Mouse (Mus musculus) gastrocnemius, postnatal 4 days (tissue): ENCODE measurements around the gene BC028528. TPM values are rescaled to one million over a fixed set of nuclear protein-coding genes. Genes with fewer than 3 reads are reported as not detected.
A peak's percentile ranks its signal among the peaks of the same experiment; 100 is the strongest.
"Not testable (repeated sequence)": the region's sequence is repeated elsewhere in the genome, so short reads cannot be mapped to it uniquely, and the experiment has no call there.

Experiments used
- DNase-seq, 2 experiments: peaks; one replicate each; pipeline ENCODE4 v3.0.0; 2021 to 2022; ENCODE audit warnings: low spot score in 2 of 2, mixed read lengths in 2 of 2
- long read RNA-seq, 2 experiments: library from polyadenylated mRNA; stranded (forward); transcript quantifications; one replicate each; pipeline ENCODE4 v2.0.0; 2021
- total RNA-seq, 2 experiments: library from RNA; stranded (reverse); gene quantifications; 2 replicates each; pipeline ENCODE4 v1.2.3; 2021

Gene BC028528
- total RNA-seq = 10 to 100 TPM; 14.4 to 26.0 TPM
- long read RNA-seq, experiment 1, transcript BC028528-202 (6 exons, 809 nt) = major isoform, 15 of 22 reads
- long read RNA-seq, experiment 1, partial matches to known transcripts = 0 of 22 reads
- long read RNA-seq, experiment 1, other reads (novel, unspliced or antisense) = 2 of 22 reads
- long read RNA-seq, experiment 2, transcript BC028528-202 (6 exons, 809 nt) = major isoform, 6 of 10 reads
- long read RNA-seq, experiment 2, partial matches to known transcripts = 0 of 10 reads
- long read RNA-seq, experiment 2, other reads (novel, unspliced or antisense) = 0 of 10 reads

- no peak for DNase-seq
Observed at GRCm38 (mm10) chr3:95891211-95892065, at the start of gene BC028528. TSS of gene BC028528 (minus strand) at chr3:95892005.

- DNase-seq = no peak
Observed at GRCm38 (mm10) chr3:95938835-95939234, 47.0 kb upstream of the BC028528 start.

DNA sequence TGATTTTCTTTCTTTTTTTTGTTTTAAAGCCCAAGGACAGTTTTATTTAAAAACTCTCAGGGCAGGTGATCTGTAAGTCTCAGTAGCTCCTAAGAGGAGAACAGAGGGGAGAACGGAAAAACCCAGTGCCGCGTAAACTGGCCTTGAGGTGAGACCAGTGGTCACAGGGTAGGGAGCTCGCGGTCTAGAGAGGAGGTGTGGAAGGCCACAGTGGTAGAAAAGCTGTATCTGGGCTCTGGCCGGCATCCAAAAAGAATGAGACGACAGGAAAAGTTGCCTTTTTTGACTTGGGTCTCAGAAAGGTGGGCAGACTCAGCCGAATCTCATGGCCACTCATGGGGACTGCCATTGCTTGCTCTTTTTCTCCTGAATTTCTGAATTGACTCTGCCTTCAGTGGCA, 46.4 kb upstream of the BC028528 start:
- DNase-seq = no peak

DNA sequence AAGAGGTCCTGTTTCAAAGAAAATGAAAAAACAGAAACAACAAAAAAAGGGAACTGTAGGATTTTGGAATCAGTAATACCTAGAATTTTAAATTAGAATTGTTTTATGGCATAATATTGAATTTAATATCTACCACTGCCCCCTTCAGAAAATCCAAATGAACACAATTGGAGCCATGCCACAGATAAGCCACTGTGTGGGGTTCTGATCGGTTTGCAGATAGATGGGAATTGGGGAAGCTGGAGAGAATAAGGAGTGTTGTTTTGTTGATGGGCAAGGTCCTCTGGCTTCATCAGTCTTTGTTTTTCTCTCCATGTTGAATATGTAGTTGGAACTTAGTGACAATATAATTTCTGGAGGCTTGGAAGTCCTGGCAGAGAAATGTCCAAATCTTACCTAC, 42.6 kb upstream of the BC028528 start:
- no peak for DNase-seq

- DNase-seq = no peak
Observed at GRCm38 (mm10) chr3:95933111-95933750, 41.4 kb upstream of the BC028528 start.

DNA sequence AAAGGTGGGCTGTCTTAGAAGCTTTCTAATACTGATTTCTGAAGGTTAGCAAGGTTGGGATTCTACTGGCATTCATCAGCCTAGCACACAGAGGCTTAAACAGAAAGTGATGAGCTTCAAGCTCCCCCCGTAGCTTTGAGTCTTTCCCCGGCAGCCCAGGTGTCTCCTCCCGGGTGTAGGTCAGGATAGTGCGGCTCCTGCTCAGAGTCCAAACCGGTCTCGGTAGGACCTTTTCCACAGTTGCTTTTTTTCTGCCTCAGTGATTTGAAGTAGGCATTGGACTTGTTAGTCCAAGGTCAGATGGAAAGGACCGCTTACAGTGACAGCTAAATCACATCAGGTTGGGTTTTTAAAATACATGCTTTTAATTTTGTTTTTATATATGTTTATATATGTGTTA, 40.8 kb upstream of the BC028528 start:
- no peak for DNase-seq

GRCm38 (mm10) chr3:95932157-95932556, 40.4 kb upstream of the BC028528 start:
- no peak for DNase-seq

- DNase-seq = no peak
Observed at GRCm38 (mm10) chr3:95931471-95931870, 39.7 kb upstream of the BC028528 start.

- no peak for DNase-seq
Observed at GRCm38 (mm10) chr3:95930471-95930789, 38.6 kb upstream of the BC028528 start.

DNA sequence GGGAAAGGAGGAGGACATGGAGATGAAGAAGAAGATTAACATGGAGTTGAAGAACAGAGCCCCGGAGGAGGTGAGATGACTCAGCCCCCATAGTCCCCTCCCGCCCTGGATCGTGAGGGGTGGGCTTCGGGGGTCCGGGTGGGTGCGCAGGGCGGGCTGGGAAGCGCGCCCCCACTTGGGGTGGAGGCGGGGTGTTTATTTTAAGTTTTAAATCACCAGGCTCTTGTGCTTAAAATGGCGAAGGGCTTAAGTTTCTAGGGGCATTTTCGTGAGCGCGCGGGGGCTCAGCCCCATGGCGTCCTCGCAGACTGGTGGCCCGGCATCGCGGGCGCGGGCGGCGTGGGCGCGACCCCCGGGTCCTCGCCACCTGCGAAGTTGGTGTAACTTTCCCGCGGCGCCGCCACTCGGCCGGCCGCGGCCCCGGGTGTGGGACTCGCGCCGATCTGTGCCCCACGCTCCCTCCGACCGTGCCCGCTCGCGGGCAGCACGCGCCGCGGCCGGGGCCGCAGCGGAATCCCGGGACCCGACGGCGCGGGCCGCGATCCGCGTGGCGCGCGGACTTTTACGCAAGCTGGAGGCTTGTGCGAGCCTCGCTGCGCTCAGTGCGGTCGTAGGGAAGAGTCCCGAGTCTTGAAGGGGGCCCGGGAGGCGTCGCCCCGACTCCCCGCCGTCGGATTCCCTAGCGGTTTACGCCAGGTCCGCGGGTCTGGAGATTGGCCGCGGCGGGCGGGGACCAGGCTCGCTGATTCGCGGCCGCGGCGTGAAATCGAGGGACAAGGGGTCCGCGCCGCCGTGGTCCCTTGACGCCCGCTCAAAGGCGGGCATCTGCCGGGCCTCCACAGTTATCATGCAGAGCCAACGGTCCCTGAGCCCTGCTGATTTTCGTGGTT, 38.0 kb upstream of the BC028528 start:
- peak; percentile 38 to 64 for DNase-seq

DNA sequence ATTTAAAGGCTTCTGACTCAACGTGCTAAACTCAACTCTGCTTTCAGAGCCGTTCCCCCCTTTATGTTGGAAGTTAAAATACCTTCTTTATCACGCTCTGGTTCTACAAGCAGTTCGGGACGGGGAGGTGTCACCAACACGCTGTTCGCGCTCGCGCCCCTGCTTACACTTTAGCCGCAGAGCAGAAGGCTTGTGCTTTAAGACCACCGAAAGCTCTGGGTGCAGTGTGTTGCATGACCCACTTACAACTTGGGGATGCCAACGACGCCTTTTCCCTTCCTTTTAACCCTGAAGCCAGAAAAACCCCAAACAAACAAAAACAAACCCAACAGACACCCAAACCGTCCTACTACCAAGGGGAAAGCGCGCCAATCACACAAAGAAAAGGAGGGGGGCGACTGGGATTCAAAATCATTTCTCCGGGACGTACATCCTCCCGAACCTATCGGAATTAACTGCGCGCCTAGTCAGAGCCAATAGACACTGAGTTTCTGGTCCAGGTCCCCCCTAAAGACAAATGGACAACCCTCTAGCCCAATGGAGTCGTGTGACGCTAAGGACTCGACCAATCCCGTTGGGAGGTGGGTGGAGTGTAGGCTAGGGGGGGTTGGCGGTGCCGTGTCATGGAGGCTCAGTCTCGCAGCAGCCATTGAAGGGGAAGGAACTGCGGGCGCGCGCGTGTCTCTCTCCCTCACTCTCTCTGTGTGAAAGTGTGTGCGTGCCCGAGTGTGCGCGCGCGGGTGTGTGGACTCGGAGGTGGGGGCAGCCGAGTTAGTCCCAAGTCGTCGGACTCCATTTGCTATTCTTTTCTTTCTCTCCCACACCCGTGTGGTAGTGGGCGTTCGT, 37.1 kb upstream of the BC028528 start, which contains the start of gene Anp32e:
Anp32e (plus strand) TSS at position 589 of the 846 bp plus-strand sequence.
- peak; percentile 93 to 94 for DNase-seq

GRCm38 (mm10) chr3:95928261-95928657, 36.5 kb upstream of the BC028528 start:
- DNase-seq = no peak

GRCm38 (mm10) chr3:95925087-95925486, 33.3 kb upstream of the BC028528 start:
- no peak for DNase-seq

- DNase-seq = no peak
Observed at GRCm38 (mm10) chr3:95924185-95924584, 32.4 kb upstream of the BC028528 start.

DNA sequence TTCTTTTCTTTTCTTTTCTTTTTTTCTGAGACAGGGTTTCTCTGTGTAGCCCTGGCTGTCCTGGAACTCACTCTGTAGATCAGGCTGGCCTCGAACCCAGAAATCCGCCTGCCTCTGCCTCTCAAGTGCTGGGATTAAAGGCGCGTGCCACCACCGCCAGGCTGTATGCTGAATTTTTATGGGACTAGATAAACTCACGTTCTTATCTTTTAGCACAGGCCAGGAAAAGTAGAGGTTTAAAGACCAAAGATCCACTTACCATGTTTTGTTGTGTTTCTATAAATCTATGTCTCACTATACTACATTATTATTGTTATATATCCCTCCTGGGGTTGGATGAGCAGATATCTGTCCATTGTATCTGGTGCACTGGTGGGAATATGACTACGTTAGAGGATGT, 31.6 kb upstream of the BC028528 start:
- DNase-seq = not testable (repeated sequence)

DNA sequence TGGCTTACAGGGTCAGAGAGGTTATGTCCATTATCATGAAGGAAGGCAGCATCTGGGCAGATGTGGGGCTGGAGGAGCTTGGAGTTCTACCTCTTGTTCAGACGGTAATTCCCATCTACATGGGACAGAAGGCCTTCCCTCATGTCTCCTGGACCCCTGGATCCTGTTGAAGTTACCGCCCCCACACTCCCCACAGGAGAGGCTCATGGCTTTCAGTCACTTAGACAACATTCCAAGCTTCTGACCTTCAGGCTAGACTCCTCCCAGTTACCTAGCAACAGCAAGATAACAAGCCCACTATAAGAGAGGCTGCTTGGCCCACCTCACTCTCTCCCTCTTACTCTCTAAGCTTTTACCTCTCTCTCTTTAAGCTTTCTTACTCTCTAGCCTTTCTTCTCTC, 28.7 kb upstream of the BC028528 start:
- DNase-seq = not testable (repeated sequence)

DNA sequence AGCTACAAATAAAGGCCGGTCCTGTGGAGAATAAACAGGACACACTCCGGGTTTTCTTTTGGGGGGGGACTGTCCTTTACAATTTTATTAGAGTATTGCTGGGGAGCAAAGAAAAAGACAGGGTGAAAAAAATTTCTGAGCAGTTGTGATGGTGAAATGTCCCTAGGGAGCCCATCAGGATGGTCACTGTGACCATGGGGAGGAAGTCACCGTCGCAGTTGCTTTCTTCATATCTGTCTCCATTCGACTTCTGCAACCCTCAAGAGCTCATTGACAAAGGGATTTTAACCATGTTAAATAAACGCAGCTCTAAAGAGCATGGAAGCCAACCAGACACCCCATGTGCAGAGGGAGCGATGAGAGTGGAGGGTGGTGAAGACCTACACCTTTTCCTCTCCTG, 25.0 kb upstream of the BC028528 start:
- no peak for DNase-seq

- no peak for DNase-seq
Observed at GRCm38 (mm10) chr3:95914706-95915105, 22.9 kb upstream of the BC028528 start.

- no peak for DNase-seq
Observed at GRCm38 (mm10) chr3:95907613-95908012, 15.8 kb upstream of the BC028528 start.

DNA sequence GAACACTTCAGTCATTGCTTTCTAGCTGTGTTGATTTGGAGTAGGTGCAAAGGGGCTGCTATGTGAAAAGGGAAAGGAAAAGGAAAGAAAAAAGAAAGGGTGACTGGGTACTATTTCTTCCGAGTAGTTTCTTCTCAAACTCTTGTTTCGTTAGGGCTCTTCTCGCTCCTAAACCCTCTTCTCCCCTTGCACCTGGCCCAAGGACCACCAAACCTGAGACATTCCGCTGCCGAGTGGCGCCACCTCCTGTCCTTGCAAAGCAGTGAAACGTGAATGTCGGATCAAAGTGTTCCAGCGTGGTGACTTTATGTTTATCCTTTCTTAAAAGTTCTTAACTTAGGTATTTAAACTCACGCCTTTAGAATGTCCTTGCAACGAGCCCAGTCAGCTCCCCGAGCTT, 15.1 kb upstream of the BC028528 start:
- DNase-seq = peak in 1 of 2 experiments; percentile 41
